Mouse (Mus musculus) T-cell, adult 2 months (primary cell): Measurements from ENCODE around the gene 4933400A11Rik.

Experiments used
- DNase-seq: peaks from one replicate; pipeline ENCODE4 v3.0.0; 2022; ENCODE audit warnings: low spot score

The 4933400A11Rik gene

GRCm38 (mm10) chrX:169779535-169779934 lies at the start of gene 4933400A11Rik:
Gene 4933400A11Rik, minus strand, starts transcription at chrX:169779635.
- no peak for DNase-seq

- DNase-seq, result peak; percentile 5
Measured at GRCm38 (mm10) chrX:169828136-169828535, 48.7 kb upstream of the 4933400A11Rik start.

- no peak for DNase-seq
Measured at GRCm38 (mm10) chrX:169827720-169828119, 48.3 kb upstream of the 4933400A11Rik start.

- DNase-seq, result no peak
Measured at GRCm38 (mm10) chrX:169826947-169827346, 47.5 kb upstream of the 4933400A11Rik start.

GRCm38 (mm10) chrX:169813673-169814072 lies 34.2 kb upstream of the 4933400A11Rik start:
- DNase-seq, result no peak

- DNase-seq, result no peak
Measured at GRCm38 (mm10) chrX:169811783-169812182, 32.3 kb upstream of the 4933400A11Rik start.

- DNase-seq, result no peak
Measured at GRCm38 (mm10) chrX:169811318-169811717, 31.9 kb upstream of the 4933400A11Rik start.

GRCm38 (mm10) chrX:169807744-169808143 lies 28.3 kb upstream of the 4933400A11Rik start:
- DNase-seq, result no peak

- no peak for DNase-seq
Measured at GRCm38 (mm10) chrX:169805791-169806190, 26.4 kb upstream of the 4933400A11Rik start.

- DNase-seq, result no peak
Measured at GRCm38 (mm10) chrX:169800238-169800637, 20.8 kb upstream of the 4933400A11Rik start.

GRCm38 (mm10) chrX:169798987-169799680 lies 19.7 kb upstream of the 4933400A11Rik start:
- DNase-seq, result peak; percentile 8

- no peak for DNase-seq
Measured at GRCm38 (mm10) chrX:169797148-169797547, 17.7 kb upstream of the 4933400A11Rik start.

GRCm38 (mm10) chrX:169794831-169795311 lies 15.4 kb upstream of the 4933400A11Rik start:
- DNase-seq, result no peak

GRCm38 (mm10) chrX:169794421-169794820 lies 15.0 kb upstream of the 4933400A11Rik start:
- DNase-seq, result no peak

- no peak for DNase-seq
Measured at GRCm38 (mm10) chrX:169792879-169793278, 13.4 kb upstream of the 4933400A11Rik start.

- DNase-seq, result no peak
Measured at GRCm38 (mm10) chrX:169789702-169790101, 10.3 kb upstream of the 4933400A11Rik start.

- no peak for DNase-seq
Measured at GRCm38 (mm10) chrX:169758001-169758400, 21.4 kb downstream of the 4933400A11Rik start.

GRCm38 (mm10) chrX:169735387-169735969 lies 44.0 kb downstream of the 4933400A11Rik start:
- DNase-seq, result no peak
